14 mouse cellular contexts compared by ENCODE assay signal in the genomic region with DNA sequence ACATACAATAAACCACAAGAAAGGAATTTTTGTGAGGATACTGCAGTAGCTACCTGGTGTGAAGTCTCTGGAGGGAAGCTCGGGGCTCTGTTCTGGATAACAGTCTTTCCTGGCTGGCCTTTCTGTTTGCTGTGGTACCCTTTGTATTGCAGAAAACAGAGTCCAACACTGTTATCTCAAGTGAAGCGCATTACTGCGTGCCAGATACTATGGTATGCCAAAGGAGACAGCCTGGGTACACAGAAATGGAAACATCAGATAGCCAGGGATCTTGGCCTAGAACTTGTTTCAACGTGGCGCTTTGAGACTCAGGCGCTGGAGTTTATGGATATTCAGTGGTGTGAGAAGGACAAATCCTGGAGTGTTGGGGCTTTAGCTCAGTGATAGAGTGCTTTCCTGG. TPM values are rescaled to one million over a fixed set of nuclear protein-coding genes. Genes with fewer than 3 reads are reported as not detected.
"Had no signal": no experiment of that assay in that cellular context is flagged by ENCODE, and none has a peak within 500 bp of the region (broad histone marks: within the 10 kb centered on the region; RNA-seq: fewer than 3 reads in every experiment).

No protein-coding gene starts in this region.

- H3K27ac ChIP-seq: limb, embryonic 13.5 days; liver, embryonic 14.5 days; midbrain, embryonic 12.5 days; neural tube, embryonic 13.5 days; stomach, embryonic 15.5 days had no signal

- H3K4me3 ChIP-seq: limb, embryonic 13.5 days; midbrain, embryonic 12.5 days; neural tube, embryonic 13.5 days; stomach, embryonic 15.5 days had no signal

- DNase-seq: kidney, postnatal 25 days; left cerebral cortex, postnatal 4 days; lung, adult 18-20 months; retina, postnatal 1 day; right cerebral cortex, postnatal 4 days; thymus, postnatal 4 days had no signal

RNA-seq across cellular contexts. Expression of a gene that starts 21.2 kb away (rescaled TPM):
- total RNA-seq: liver, adult 2 months; megakaryocyte-erythroid progenitor cell, adult 5-6 weeks had no signal

RNA-seq across cellular contexts. Expression of a gene that starts 26.6 kb away (rescaled TPM):
- total RNA-seq: left cerebral cortex, postnatal 10 days; left cerebral cortex, postnatal 4 days; liver, adult 2 months; megakaryocyte-erythroid progenitor cell, adult 5-6 weeks had no signal
